Mouse (Mus musculus) forebrain, embryonic 14.5 days (tissue): ENCODE measurements around the gene Dnajb12. TPM values are rescaled to one million over a fixed set of nuclear protein-coding genes. Genes with fewer than 3 reads are reported as not detected.

Experiments used
- ATAC-seq: fragments of 200-750 bp; cut with Nextera tagmentation; 2 replicates; pipeline ENCODE4 v1.8.0; 2017; ENCODE audit warnings: mild to moderate bottlenecking, moderate library complexity
- DNase-seq: peaks from one replicate; pipeline ENCODE4 v3.0.0-alpha.2; 2015; ENCODE audit warnings: low spot score
- H3K27ac ChIP-seq: fragments of 300-500 bp; sonication (generic); 2 replicates; pipeline ENCODE4 v1.5.1; 2014; ENCODE audit warnings: low read depth, mild to moderate bottlenecking, control low read depth, low read length, moderate library complexity
- H3K27me3 ChIP-seq: fragments of 300-500 bp; sonication (generic); replicated peaks from 2 replicates; pipeline ENCODE4 v1.6.1; 2014; ENCODE audit warnings: low read length, control low read depth, mixed read lengths; ENCODE audit not compliant: control insufficient read depth, insufficient read depth
- H3K36me3 ChIP-seq: fragments of 300-500 bp; sonication (generic); 2 replicates; pipeline ENCODE4 v1.6.1; 2014; ENCODE audit warnings: low read length, control low read depth; ENCODE audit not compliant: control insufficient read depth, insufficient read depth
- H3K4me1 ChIP-seq: fragments of 300-500 bp; sonication (generic); 2 replicates; pipeline ENCODE4 v1.6.1; 2014; ENCODE audit warnings: antibody characterized with exemption, low read length, control low read depth; ENCODE audit not compliant: control insufficient read depth, insufficient read depth
- H3K4me2 ChIP-seq: fragments of 300-500 bp; sonication (generic); 2 replicates; pipeline ENCODE4 v1.6.1; 2014; ENCODE audit warnings: mild to moderate bottlenecking, control low read depth, low read length
- H3K4me3 ChIP-seq: fragments of 300-500 bp; sonication (generic); 2 replicates; pipeline ENCODE4 v1.5.1; 2014; ENCODE audit warnings: low read depth, low read length, control low read depth
- H3K9ac ChIP-seq: fragments of 300-500 bp; sonication (generic); 2 replicates; pipeline ENCODE4 v1.6.1; 2014; ENCODE audit warnings: mild to moderate bottlenecking, low read length, control low read depth, moderate library complexity
- H3K9me3 ChIP-seq: fragments of 300-500 bp; sonication (generic); replicated peaks from 2 replicates; pipeline ENCODE4 v1.6.1; 2016; ENCODE audit warnings: low read length, control low read depth, mixed read lengths; ENCODE audit not compliant: control insufficient read depth
- WGBS: fragments of 180-500 bp; shearing (Covaris S2); extraction: QIAGEN DNeasy Blood & Tissue Kit; methylation state at CpG from one replicate; pipeline ENCODE4 v1.1.7; 2014; 5-methylcytosine and 5-hydroxymethylcytosine counted together
- polyA plus RNA-seq: library from polyadenylated mRNA; unstranded; fragments of >200 nt; fragmentation: Nextera tagmentation; extraction: Ambion mirVana; gene quantifications from 2 replicates; pipeline ENCODE4 v1.2.1, GENCODE M21; 2014

Dnajb12 gene
- polyA plus RNA-seq, result 18.8 and 19.7 TPM in 2 replicates

- peak; percentile 97 for DNase-seq
- H3K27ac ChIP-seq, result peak within 1 kb of the TSS; percentile 100
- H3K4me1 ChIP-seq, result peaks cover 10% of the 10 kb centered on the region
- WGBS, result under 1% methylated on average over 80 of the region's 80 CpGs
- peak within 1 kb of the TSS; percentile 98 for H3K9ac ChIP-seq
- H3K27me3 ChIP-seq, result no peaks in the 10 kb centered on the region
- no peaks in the 10 kb centered on the region for H3K36me3 ChIP-seq
- no peaks in the 10 kb centered on the region for H3K9me3 ChIP-seq
- H3K4me2 ChIP-seq, result peak within 1 kb of the TSS; percentile 84
- peak; percentile 94 for ATAC-seq
- H3K4me3 ChIP-seq, result peak within 1 kb of the TSS; percentile 92
Measured at GRCm38 (mm10) chr10:59879255-59880028, at the start of gene Dnajb12. Dnajb12 (plus strand) TSS chr10:59879556.

GRCm38 (mm10) chr10:59829886-59830285 is 49.5 kb upstream of the Dnajb12 start:
- ATAC-seq (no peak), DNase-seq (no peak)
- 98% methylated on average over 6 of the region's 6 CpGs for WGBS
- H3K9ac ChIP-seq, result no peak overlapping the region
- no peak overlapping the region for H3K27ac ChIP-seq
- H3K9me3 ChIP-seq, result no peaks in the 10 kb centered on the region
- peaks cover 27% of the 10 kb centered on the region for H3K36me3 ChIP-seq
- H3K4me1 ChIP-seq, result no peaks in the 10 kb centered on the region
- H3K4me3 ChIP-seq, result no peak overlapping the region
- no peaks in the 10 kb centered on the region for H3K27me3 ChIP-seq
- no peak overlapping the region for H3K4me2 ChIP-seq

GRCm38 (mm10) chr10:59831950-59832349 is 47.4 kb upstream of the Dnajb12 start:
- no peaks in the 10 kb centered on the region for H3K9me3 ChIP-seq
- 95% methylated on average over 7 of the region's 7 CpGs for WGBS

GRCm38 (mm10) chr10:59835301-59836155 is 43.8 kb upstream of the Dnajb12 start:
- Histone ChIP-seq H3K9me3 (no peaks in the 10 kb centered on the region), H3K4me2 (no peak overlapping the region), H3K27me3 (no peaks in the 10 kb centered on the region), H3K9ac (no peak overlapping the region), H3K36me3 (0 out of 2 replicates have a peak, but pooled peaks cover 3% of the 10 kb centered on the region), H3K4me1 (no peaks in the 10 kb centered on the region), H3K27ac (no peak overlapping the region), H3K4me3 (no peak overlapping the region)
- DNase-seq (no peak), ATAC-seq (no peak)
- 90% methylated on average over 14 of the region's 14 CpGs for WGBS

More at GRCm38 (mm10) chr10:59831950-59832349, 47.4 kb upstream of the Dnajb12 start:
- ATAC-seq (no peak), DNase-seq (no peak)
- H3K9ac ChIP-seq, result no peak overlapping the region
- peaks cover 27% of the 10 kb centered on the region for H3K36me3 ChIP-seq
- no peak overlapping the region for H3K4me3 ChIP-seq
- no peak overlapping the region for H3K27ac ChIP-seq
- no peaks in the 10 kb centered on the region for H3K4me1 ChIP-seq
- H3K4me2 ChIP-seq, result no peak overlapping the region
- no peaks in the 10 kb centered on the region for H3K27me3 ChIP-seq

GRCm38 (mm10) chr10:59837490-59837889 is 41.9 kb upstream of the Dnajb12 start:
- no peaks in the 10 kb centered on the region for H3K9me3 ChIP-seq
- no peaks in the 10 kb centered on the region for H3K27me3 ChIP-seq
- DNase-seq, result no peak
- no peak for ATAC-seq
- no peak overlapping the region for H3K9ac ChIP-seq
- 94% methylated on average over 5 of the region's 5 CpGs for WGBS
- H3K4me1 ChIP-seq, result no peaks in the 10 kb centered on the region
- H3K36me3 ChIP-seq, result 0 out of 2 replicates have a peak, but pooled peaks cover 3% of the 10 kb centered on the region
- no peak overlapping the region for H3K4me3 ChIP-seq
- H3K27ac ChIP-seq, result no peak overlapping the region
- no peak overlapping the region for H3K4me2 ChIP-seq

- Histone ChIP-seq H3K4me2 (no peak overlapping the region), H3K27me3 (no peaks in the 10 kb centered on the region), H3K36me3 (no peaks in the 10 kb centered on the region), H3K27ac (no peak overlapping the region), H3K4me1 (no peaks in the 10 kb centered on the region), H3K9ac (no peak overlapping the region), H3K9me3 (no peaks in the 10 kb centered on the region), H3K4me3 (no peak overlapping the region)
- DNase-seq (no peak), ATAC-seq (no peak)
- WGBS, result 92% methylated on average over 8 of the region's 8 CpGs
Measured at GRCm38 (mm10) chr10:59841434-59841833, 37.9 kb upstream of the Dnajb12 start.

- ATAC-seq, result no peak
- 35% methylated on average over 5 of the region's 5 CpGs for WGBS
Measured at GRCm38 (mm10) chr10:59843125-59843524, 36.2 kb upstream of the Dnajb12 start.

GRCm38 (mm10) chr10:59844686-59845085 is 34.7 kb upstream of the Dnajb12 start:
- Histone ChIP-seq H3K36me3 (no peaks in the 10 kb centered on the region), H3K4me2 (no peak overlapping the region), H3K4me3 (no peak overlapping the region), H3K9ac (no peak overlapping the region), H3K27me3 (no peaks in the 10 kb centered on the region), H3K9me3 (no peaks in the 10 kb centered on the region), H3K27ac (no peak overlapping the region), H3K4me1 (no peaks in the 10 kb centered on the region)
- WGBS, result 83% methylated on average over 9 of the region's 9 CpGs
- no peak for ATAC-seq
- no peak for DNase-seq

More at GRCm38 (mm10) chr10:59843125-59843524, 36.2 kb upstream of the Dnajb12 start:
- Histone ChIP-seq H3K36me3 (no peaks in the 10 kb centered on the region), H3K4me2 (no peak overlapping the region), H3K9me3 (no peaks in the 10 kb centered on the region), H3K4me1 (no peaks in the 10 kb centered on the region), H3K27me3 (no peaks in the 10 kb centered on the region), H3K9ac (no peak overlapping the region), H3K27ac (no peak overlapping the region), H3K4me3 (no peak overlapping the region)
- no peak for DNase-seq
